Mouse (Mus musculus) lung, embryonic 14.5 days (tissue): ENCODE results near the gene Mast3. TPM values are rescaled to one million over a fixed set of nuclear protein-coding genes. Genes with fewer than 3 reads are reported as not detected.

Source experiments
- ATAC-seq: fragments of 200-750 bp; cut with Nextera tagmentation; 2 replicates; pipeline ENCODE4 v1.8.0; 2017; ENCODE audit warnings: mild to moderate bottlenecking, moderate TSS enrichment, moderate library complexity; ENCODE audit not compliant: insufficient read depth
- DNase-seq: peaks from one replicate; pipeline ENCODE4 v3.0.0-alpha.2; 2015
- H3K27ac ChIP-seq: fragments of 300-500 bp; sonication (generic); 2 replicates; pipeline ENCODE4 v1.5.1; 2014; ENCODE audit warnings: low read depth, mild to moderate bottlenecking, moderate library complexity
- H3K27me3 ChIP-seq: fragments of 300-500 bp; sonication (generic); 2 replicates; pipeline ENCODE4 v1.6.1; 2014; ENCODE audit warnings: low read length, control low read depth; ENCODE audit not compliant: insufficient read depth
- H3K36me3 ChIP-seq: fragments of 300-500 bp; sonication (generic); 2 replicates; pipeline ENCODE4 v1.6.1; 2014; ENCODE audit warnings: control low read depth; ENCODE audit not compliant: insufficient read depth
- H3K4me1 ChIP-seq: fragments of 300-500 bp; sonication (generic); 2 replicates; pipeline ENCODE4 v1.6.1; 2014; ENCODE audit warnings: antibody characterized with exemption, control low read depth; ENCODE audit not compliant: insufficient read depth
- H3K4me2 ChIP-seq: fragments of 300-500 bp; sonication (generic); 2 replicates; pipeline ENCODE4 v1.6.1; 2014; ENCODE audit warnings: mild to moderate bottlenecking
- H3K4me3 ChIP-seq: fragments of 300-500 bp; sonication (generic); 2 replicates; pipeline ENCODE4 v1.5.1; 2014; ENCODE audit warnings: low read depth, low read length
- H3K9ac ChIP-seq: fragments of 300-500 bp; sonication (generic); 2 replicates; pipeline ENCODE4 v1.6.1; 2014
- H3K9me3 ChIP-seq: fragments of 300-500 bp; sonication (generic); 2 replicates; pipeline ENCODE4 v1.6.1; 2016; ENCODE audit warnings: low read depth, low read length, control low read depth
- CTCF ChIP-seq: IDR thresholded peaks from 2 replicates; pipeline ENCODE4 v1.5.1; 2016; ENCODE audit warnings: antibody characterized with exemption, low read depth
- WGBS: fragments of 180-500 bp; shearing (Covaris S2); extraction: QIAGEN DNeasy Blood & Tissue Kit; methylation state at CpG from one replicate; pipeline ENCODE4 v1.1.7; 2014; 5-methylcytosine and 5-hydroxymethylcytosine counted together
- polyA plus RNA-seq: library from polyadenylated mRNA; unstranded; fragments of >200 nt; fragmentation: Nextera tagmentation; extraction: Ambion mirVana; gene quantifications from 2 replicates; pipeline ENCODE4 v1.2.1, GENCODE M21; 2014

Mast3 gene
- 16.1 and 18.0 TPM in 2 replicates for polyA plus RNA-seq

DNA sequence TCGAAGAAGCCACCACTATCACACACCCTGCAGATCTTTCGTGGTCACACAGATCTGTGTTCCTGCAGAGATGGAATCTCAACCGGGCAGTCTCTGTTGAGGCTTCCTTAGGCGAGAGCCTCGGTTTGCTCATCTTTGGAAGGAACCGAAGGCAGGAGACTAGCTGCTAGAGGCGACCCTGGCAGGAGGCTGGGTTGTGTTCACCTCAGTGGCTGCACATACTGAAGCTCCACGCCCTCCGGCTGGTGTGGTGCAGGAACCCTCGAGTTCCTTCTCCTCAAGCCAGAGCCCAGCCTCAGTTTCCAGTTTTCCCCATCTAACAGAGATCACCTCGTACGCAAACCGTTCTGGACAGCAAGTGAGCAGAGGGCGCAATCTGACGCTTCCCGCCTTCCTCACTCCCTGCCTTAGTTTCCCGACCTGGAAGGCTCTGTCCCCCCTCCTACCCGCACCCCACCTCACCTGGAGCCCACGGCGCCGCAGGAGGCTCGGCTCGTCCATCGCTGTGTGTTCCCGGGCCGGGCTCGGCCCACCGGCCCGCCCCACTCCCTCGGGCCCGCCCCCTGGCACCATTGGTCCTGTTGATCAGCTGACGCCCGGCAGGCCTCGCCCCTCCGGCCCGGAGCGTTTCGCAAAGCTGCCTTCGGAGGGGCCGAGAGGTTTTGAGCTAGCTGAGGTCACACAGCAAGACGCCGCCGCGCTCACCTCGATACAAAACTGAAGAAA lies at the start of gene Mast3:
Gene Mast3, minus strand, starts transcription at position 574 of the 726 bp plus-strand sequence.
- H3K27me3 ChIP-seq = peaks cover 16% of the 10 kb centered on the region
- peaks cover 5% of the 10 kb centered on the region; the same call in 1 of the 2 replicates for H3K4me1 ChIP-seq
- no peak within 1 kb of the TSS for H3K27ac ChIP-seq
- no peak for TF ChIP-seq CTCF
- peak within 1 kb of the TSS; percentile 94 for H3K4me2 ChIP-seq
- peak within 1 kb of the TSS; percentile 50 for H3K4me3 ChIP-seq
- H3K36me3 ChIP-seq = no peaks in the 10 kb centered on the region
- peak within 1 kb of the TSS; percentile 26 for H3K9ac ChIP-seq
- WGBS = under 1% methylated on average over 45 of the region's 45 CpGs
- DNase-seq (peak; percentile 93), ATAC-seq (peak; percentile 94)
- no peaks in the 10 kb centered on the region for H3K9me3 ChIP-seq

DNA sequence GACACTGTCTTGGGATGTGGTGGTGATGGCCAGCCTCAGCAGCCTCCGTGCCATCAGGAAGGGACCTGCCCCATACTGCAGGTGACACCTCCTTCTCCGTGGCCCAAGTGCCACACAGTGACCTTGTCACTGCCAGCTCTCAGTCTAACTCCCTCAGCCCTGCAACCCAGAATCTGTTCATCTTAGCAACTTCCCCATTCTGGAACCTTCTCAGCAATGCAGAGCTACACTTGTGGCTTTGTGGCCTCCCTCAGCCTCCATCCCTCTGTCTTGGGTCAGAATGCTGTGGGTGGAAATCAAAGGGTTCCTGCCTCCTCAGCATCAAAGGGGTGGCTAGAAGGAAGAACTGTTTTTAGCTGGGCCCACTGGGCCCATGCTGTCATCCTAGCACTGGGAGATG lies 49.0 kb upstream of the Mast3 start:
- no peaks in the 10 kb centered on the region for H3K9me3 ChIP-seq
- DNase-seq = no peak
- no peaks in the 10 kb centered on the region for H3K27me3 ChIP-seq
- H3K4me1 ChIP-seq = no peaks in the 10 kb centered on the region
- TF ChIP-seq CTCF = no peak
- no peaks in the 10 kb centered on the region for H3K36me3 ChIP-seq
- ATAC-seq = no peak
- H3K4me2 ChIP-seq = no peak overlapping the region
- H3K27ac ChIP-seq = no peak overlapping the region
- no peak overlapping the region for H3K9ac ChIP-seq
- 66% methylated on average over 2 of the region's 2 CpGs for WGBS
- H3K4me3 ChIP-seq = no peak overlapping the region

DNA sequence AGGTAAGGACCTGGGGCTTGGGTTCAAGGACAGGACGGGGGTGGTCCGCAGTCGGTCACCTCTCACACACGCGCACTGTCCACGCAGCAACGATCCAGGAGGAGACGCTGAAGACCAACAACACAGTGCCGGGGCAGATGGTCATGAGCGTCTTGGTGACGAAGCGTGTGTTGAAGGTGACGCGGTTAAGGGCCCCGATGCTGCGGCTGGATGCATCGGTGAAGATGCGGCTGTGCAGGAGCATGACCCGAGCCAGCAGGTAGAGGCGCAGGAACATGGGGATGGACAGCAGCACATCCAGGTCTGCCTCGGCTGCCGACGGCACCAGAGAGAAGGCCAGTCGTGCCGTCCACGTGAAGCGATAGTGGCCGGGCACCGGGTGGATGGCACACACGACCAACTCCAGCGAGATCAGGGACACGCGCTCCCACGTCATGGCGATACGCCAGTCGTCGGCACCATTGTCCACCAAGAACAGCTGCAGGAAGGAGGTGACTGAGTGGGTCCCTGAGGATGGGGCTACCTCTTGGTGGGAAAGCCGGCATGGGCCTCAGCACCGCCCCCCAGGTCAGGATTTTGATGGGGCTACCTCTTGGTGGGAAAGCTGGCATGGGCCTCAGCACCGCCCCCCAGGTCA lies 47.9 kb upstream of the Mast3 start:
- WGBS = 85% methylated on average over 41 of the region's 41 CpGs

DNA sequence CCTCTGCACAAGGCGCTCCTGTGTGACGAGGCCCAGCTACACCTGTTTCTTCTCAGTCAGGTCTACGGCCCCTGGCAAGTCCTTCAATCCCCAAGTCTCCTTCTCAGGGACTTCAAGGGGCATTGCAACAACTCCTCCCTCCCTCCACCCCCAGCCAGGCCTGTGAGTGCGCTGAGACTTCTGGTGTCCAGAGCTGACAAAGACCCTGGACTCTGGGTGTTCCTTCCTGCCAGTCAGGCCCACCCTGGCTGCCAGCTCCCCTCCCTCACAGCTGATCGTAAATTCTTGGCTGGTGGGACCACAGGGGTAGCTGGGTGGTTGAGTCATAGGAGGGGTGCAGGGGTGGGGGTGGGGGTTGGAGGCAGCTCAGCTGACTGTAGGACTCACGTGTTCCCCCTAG lies 47.0 kb upstream of the Mast3 start:
- H3K4me3 ChIP-seq = no peak overlapping the region
- 50% methylated on average over 6 of the region's 6 CpGs for WGBS
- ATAC-seq (no peak), DNase-seq (no peak)
- TF ChIP-seq CTCF = no peak
- H3K4me1 ChIP-seq = no peaks in the 10 kb centered on the region
- no peaks in the 10 kb centered on the region for H3K36me3 ChIP-seq
- H3K4me2 ChIP-seq = no peak overlapping the region
- H3K9ac ChIP-seq = no peak overlapping the region
- H3K27ac ChIP-seq = no peak overlapping the region
- no peaks in the 10 kb centered on the region for H3K27me3 ChIP-seq
- no peaks in the 10 kb centered on the region for H3K9me3 ChIP-seq

More for the DNA sequence above, 47.9 kb upstream of the Mast3 start:
- Histone ChIP-seq H3K9me3 (no peaks in the 10 kb centered on the region), H3K27ac (no peak overlapping the region), H3K4me1 (no peaks in the 10 kb centered on the region), H3K27me3 (no peaks in the 10 kb centered on the region), H3K36me3 (no peaks in the 10 kb centered on the region), H3K4me3 (no peak overlapping the region), H3K9ac (no peak overlapping the region), H3K4me2 (no peak overlapping the region)
- DNase-seq (no peak), ATAC-seq (no peak)
- TF ChIP-seq CTCF = no peak

DNA sequence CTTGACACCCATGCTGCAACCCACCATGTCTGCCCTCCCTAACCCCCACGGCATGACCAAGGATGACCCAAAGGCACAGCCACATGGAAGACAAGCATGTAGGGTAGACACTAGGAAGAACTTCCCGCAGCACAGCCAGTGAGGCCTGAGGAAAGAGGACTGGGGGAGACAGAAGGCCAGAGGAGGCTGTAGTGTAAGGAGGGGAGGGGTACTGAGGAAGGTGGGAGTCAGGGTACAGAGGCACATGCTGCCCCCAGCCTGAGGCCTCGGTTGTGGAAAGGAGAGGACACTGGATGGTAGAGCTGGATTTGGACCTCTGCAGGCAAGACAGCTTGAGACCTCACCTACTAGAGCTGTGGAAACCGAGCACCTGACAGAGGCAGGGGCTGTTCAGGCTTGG lies 46.1 kb upstream of the Mast3 start:
- WGBS = 71% methylated on average over 4 of the region's 4 CpGs
- Histone ChIP-seq H3K4me1 (no peaks in the 10 kb centered on the region), H3K27ac (no peak overlapping the region), H3K9me3 (no peaks in the 10 kb centered on the region), H3K36me3 (no peaks in the 10 kb centered on the region), H3K27me3 (no peaks in the 10 kb centered on the region), H3K9ac (no peak overlapping the region), H3K4me2 (no peak overlapping the region), H3K4me3 (no peak overlapping the region)
- ATAC-seq (no peak), DNase-seq (no peak)
- TF ChIP-seq CTCF = no peak

DNA sequence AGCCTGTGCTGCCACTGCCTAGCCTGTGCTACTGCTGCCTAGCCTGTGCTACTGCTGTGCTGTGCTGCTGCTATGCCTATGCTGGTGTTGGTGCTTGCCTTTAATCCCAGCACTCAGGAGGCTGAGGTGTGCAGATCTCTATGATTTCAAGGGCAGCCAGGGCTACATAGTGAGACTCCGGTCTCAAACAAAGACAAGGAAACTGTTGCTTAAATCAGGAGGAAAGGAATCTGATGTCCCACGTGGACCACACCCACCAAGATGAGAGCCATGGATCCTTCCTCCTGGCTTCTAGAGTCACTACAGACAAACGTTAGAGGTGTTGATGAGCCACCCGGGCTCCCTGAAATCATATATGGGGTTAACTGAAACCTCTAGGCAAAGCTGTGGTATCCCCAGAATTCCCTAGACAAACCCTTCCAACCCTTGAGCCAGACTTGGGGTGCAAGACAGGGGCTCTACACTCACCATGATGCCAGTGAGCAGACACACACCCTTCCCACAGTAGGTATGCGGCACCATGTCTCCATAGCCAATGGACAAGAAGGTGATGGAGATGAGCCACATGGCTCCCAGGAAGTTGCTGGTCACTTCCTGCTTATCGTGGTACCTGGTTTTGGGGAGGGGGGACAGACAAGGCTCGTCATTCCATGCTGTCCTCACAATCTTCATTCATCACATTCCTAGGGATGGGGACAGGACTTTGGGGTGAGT lies 45.4 kb upstream of the Mast3 start:
- Histone ChIP-seq H3K4me3 (no peak overlapping the region), H3K9ac (no peak overlapping the region), H3K36me3 (no peaks in the 10 kb centered on the region), H3K9me3 (no peaks in the 10 kb centered on the region), H3K4me2 (no peak overlapping the region), H3K4me1 (no peaks in the 10 kb centered on the region), H3K27me3 (no peaks in the 10 kb centered on the region), H3K27ac (no peak overlapping the region)
- 68% methylated on average over 7 of the region's 7 CpGs for WGBS
- TF ChIP-seq CTCF = no peak
- ATAC-seq = no peak
- no peak for DNase-seq
